Mouse (Mus musculus) fat pad, adult 2 months (tissue): ENCODE results near the gene Slc6a1.

ENCODE experiments used
- DNase-seq: peaks from one replicate; pipeline ENCODE4 v3.0.0-alpha.2; 2011; ENCODE audit warnings: low read depth, low spot score; ENCODE audit errors: extremely low read depth

Gene Slc6a1

GRCm38 (mm10) chr6:114347831-114348754, 65.7 kb downstream of the Slc6a1 start:
- DNase-seq: no peak

- DNase-seq: no peak
These were observed 72.2 kb downstream of the Slc6a1 start for GRCm38 (mm10) chr6:114354635-114355034.

GRCm38 (mm10) chr6:114358171-114358570, 75.7 kb downstream of the Slc6a1 start:
- no peak for DNase-seq

- no peak for DNase-seq
These were observed 79.9 kb downstream of the Slc6a1 start for GRCm38 (mm10) chr6:114362355-114362754.

GRCm38 (mm10) chr6:114363740-114364139, 81.3 kb downstream of the Slc6a1 start:
- DNase-seq: no peak

GRCm38 (mm10) chr6:114364734-114365133, 82.3 kb downstream of the Slc6a1 start:
- no peak for DNase-seq

GRCm38 (mm10) chr6:114366191-114366590, 83.8 kb downstream of the Slc6a1 start:
- no peak for DNase-seq
